Mouse (Mus musculus): ENCODE measurements at regions not wholly inside any gene's neighbourhood (a gene's known extent, or its start where the extent isn't known, plus 50 kb on each side); places are given as distances from the start of the nearest gene placed in this dataset.

- H3K79me2 ChIP-seq (ENCODE audit: control insufficient read depth, insufficient read depth), result no peaks in the 10 kb centered on the region
- H3K4me2 ChIP-seq (ENCODE audit: low read depth), result no peak overlapping the region
- no peak overlapping the region for H3K4me3 ChIP-seq
- TF ChIP-seq MAX (IDR thresholded peaks at IDR 0.05; ENCODE audit: low read depth), result no peak
- no peak for TF ChIP-seq POLR2AphosphoS2 (IDR thresholded peaks at IDR 0.05; ENCODE audit: insufficient read length, low read depth)
- no peak for TF ChIP-seq REST (IDR thresholded peaks at IDR 0.05; ENCODE audit: insufficient read depth, insufficient read length)
- no peak for TF ChIP-seq SRF (IDR thresholded peaks at IDR 0.05; ENCODE audit: control insufficient read depth, insufficient read length, low read depth)
- no peak for TF ChIP-seq TCF3 (IDR thresholded peaks at IDR 0.05; ENCODE audit: insufficient read length, low read depth)
- H3ac ChIP-seq (ENCODE audit: control insufficient read depth, insufficient read length), result no peak overlapping the region
- no peaks in the 10 kb centered on the region for H3K36me3 ChIP-seq (ENCODE audit: control insufficient read depth, insufficient read depth)
- no peaks in the 10 kb centered on the region for H3K27me3 ChIP-seq (ENCODE audit: control insufficient read depth, insufficient read depth, insufficient read length)
Observed at GRCm38 (mm10) chr4:9787795-9788365, 1086.4 kb upstream of the 2610301B20Rik start.

- TF ChIP-seq SRF (IDR thresholded peaks at IDR 0.05; ENCODE audit: control insufficient read depth, insufficient read length, low read depth), result no peak
- TF ChIP-seq TCF12 (IDR thresholded peaks at IDR 0.05; ENCODE audit: insufficient read depth, poor library complexity, severe bottlenecking), result no peak
- no peak for TF ChIP-seq REST (IDR thresholded peaks at IDR 0.05; ENCODE audit: insufficient read depth, insufficient read length)
- no peak for TF ChIP-seq POLR2A (IDR thresholded peaks at IDR 0.05; ENCODE audit: insufficient read length, low read depth)
- no peak for TF ChIP-seq MYOG (IDR thresholded peaks at IDR 0.05; ENCODE audit: control insufficient read depth in 1 of 3, insufficient read depth in 1 of 3, insufficient read length in 2 of 3, low read depth in 2 of 3)
- no peak for TF ChIP-seq CEBPB (IDR thresholded peaks at IDR 0.05; ENCODE audit: insufficient read depth, poor library complexity, severe bottlenecking)
- no peak for TF ChIP-seq TCF3 (IDR thresholded peaks at IDR 0.05; ENCODE audit: insufficient read length, low read depth)
- no peak for TF ChIP-seq POLR2AphosphoS2 (IDR thresholded peaks at IDR 0.05; ENCODE audit: insufficient read length, low read depth)
- TF ChIP-seq E2F4 (IDR thresholded peaks at IDR 0.05; ENCODE audit: insufficient read depth), result no peak
- TF ChIP-seq USF1 (IDR thresholded peaks at IDR 0.05; ENCODE audit: low read depth), result no peak
- no peak for TF ChIP-seq MAX (IDR thresholded peaks at IDR 0.05; ENCODE audit: low read depth)
- TF ChIP-seq MYOD1 (IDR thresholded peaks at IDR 0.05; ENCODE audit: control insufficient read depth in 1 of 3, insufficient read length in 2 of 3, low read depth in 2 of 3), result no peak
- H3K4me2 ChIP-seq (ENCODE audit: low read depth), result no peak overlapping the region
Observed at GRCm38 (mm10) chr4:9790478-9790877, 1083.8 kb upstream of the 2610301B20Rik start.

More at GRCm38 (mm10) chr4:9790478-9790877, 1083.8 kb upstream of the 2610301B20Rik start:
- Histone ChIP-seq H3K79me2 (ENCODE audit: control insufficient read depth, insufficient read depth) (no peaks in the 10 kb centered on the region), H3K36me3 (ENCODE audit: control insufficient read depth, insufficient read depth) (no peaks in the 10 kb centered on the region), H3K27me3 (ENCODE audit: control insufficient read depth, insufficient read depth, insufficient read length) (no peaks in the 10 kb centered on the region), H3ac (ENCODE audit: control insufficient read depth, insufficient read length) (no peak overlapping the region), H3K4me3 (no peak overlapping the region)

Measured in myocyte (in vitro differentiated cells).